Mouse (Mus musculus) megakaryocyte, adult 5-6 weeks (primary cell): ENCODE measurements around the gene Hoxd10. TPM values are rescaled to one million over a fixed set of nuclear protein-coding genes. Genes with fewer than 3 reads are reported as not detected.
A peak's percentile ranks its signal among the peaks of the same experiment; 100 is the strongest.

Experiments
- ATAC-seq: 2 replicates; pipeline ENCODE4 v1.8.0; 2016; ENCODE audit warnings: mild to moderate bottlenecking, inconsistent platforms; ENCODE audit not compliant: poor library complexity, severe bottlenecking
- total RNA-seq, 2 experiments: library from RNA; stranded (forward) in 1 of 2; stranded (reverse) in 1 of 2; fragments of 153-499, 151-499 nt in 1 of 2; fragments of 221-1000, 200-1000 nt in 1 of 2; gene quantifications; 2 replicates each; pipeline versions ENCODE4 v1.2.3 to v1.2.4; 2015 to 2017

Hoxd10 gene
- total RNA-seq, 2 experiments from 2014 or later = not detected

- ATAC-seq = peak; percentile 44
Observed at GRCm38 (mm10) chr2:74679980-74680379, 11.7 kb upstream of the Hoxd10 start.

DNA sequence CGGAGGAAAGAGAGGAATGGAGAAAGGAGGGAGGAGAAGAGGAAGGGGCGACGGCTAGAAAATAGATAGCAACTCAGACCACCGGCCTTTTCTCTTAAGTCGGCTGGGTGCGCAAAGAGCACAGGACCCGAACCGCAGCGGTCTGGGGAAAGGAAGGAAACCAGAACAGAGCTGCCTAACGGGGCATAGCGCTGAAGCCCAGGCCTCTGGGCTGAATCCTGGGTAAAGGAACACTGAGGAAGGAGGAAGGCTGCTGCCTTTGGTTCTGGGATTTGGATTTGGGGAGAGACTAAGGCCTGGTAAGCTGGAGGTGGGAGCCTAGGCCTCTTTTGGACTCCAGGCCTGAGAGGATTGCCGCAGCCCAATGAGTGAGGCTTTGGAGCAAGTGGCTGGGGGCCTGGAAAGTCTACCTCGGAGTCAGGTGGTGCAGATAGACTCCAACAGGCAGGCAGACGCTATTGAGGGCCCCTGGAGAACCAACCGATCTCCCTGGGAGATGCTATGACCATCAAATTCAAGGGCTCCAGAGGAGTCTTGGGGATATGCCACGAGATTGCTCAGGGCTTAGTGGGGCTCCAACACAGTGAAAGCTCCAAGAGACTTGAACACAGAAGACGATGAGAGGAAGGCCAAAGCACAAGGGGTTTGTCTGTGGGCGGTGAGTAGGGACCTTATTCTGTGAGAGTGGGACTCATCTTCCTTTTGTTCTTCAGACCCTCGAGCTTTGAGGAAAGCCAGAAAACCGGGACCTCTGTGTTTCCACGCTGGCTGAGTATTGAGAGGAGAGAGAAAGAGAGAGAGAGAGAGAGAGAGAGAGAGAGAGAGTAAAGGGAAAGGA lies 10.9 kb upstream of the Hoxd10 start:
- no peak for ATAC-seq

- no peak for ATAC-seq
Observed at GRCm38 (mm10) chr2:74681594-74682531, 9.9 kb upstream of the Hoxd10 start.

- no peak for ATAC-seq
Observed at GRCm38 (mm10) chr2:74682796-74683195, 8.9 kb upstream of the Hoxd10 start.

- no peak for ATAC-seq
Observed at GRCm38 (mm10) chr2:74683471-74683951, 8.2 kb upstream of the Hoxd10 start.

DNA sequence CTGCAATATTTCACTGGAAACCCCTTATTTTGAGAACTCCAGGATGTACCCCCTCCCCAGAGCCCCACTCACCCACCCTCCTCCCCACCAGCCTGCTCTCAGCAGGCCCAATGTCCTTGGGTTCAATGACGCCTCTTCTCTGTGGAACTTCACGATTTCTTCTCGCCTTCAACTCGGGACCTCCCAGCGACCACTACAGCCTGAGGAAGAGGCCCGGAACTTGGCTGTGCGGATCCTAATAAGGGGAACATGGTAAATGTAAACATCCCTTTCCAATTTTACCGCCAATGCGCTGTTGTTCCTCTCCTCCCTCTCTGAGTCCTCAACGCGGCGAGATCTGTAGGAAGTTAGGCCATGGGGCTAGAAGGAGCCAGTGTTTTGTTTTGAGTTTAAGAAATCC lies 7.6 kb upstream of the Hoxd10 start:
- ATAC-seq = no peak

GRCm38 (mm10) chr2:74685059-74685603 lies 6.6 kb upstream of the Hoxd10 start:
- ATAC-seq = no peak

DNA sequence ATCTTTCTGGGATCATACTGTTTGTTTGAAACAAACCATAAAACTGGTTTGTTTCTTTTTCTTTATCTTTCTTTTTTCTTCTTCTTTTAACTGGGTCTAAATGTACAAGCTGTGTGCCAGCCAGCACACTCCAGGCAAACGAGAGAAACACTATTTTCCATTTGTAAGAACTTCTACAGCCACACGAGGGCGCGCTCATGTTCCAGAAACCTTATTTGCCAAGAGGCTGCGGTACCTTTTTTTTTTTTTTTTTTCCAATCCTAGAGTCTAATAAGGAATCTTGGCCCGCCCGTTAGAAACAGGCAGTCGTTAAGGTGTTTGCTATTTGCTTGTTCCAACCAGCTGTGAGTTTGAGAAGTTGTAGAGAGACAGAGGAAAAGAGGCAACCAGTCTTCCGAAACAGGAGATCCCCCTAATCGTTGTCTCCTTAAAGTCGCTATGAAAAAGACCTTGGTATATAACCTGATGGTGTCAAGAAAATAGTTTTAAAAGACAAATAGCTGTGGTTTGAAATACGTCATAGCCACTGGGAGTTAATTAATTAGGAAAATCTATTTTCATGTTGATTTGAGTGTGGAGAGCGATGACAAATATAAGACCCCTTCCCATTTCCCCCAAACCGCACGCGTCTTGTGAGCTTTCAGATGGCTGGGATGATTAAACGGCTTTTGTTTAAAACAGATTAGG lies 5.3 kb upstream of the Hoxd10 start:
- ATAC-seq = peak; percentile 54; the same call in 1 of the 2 replicates

DNA sequence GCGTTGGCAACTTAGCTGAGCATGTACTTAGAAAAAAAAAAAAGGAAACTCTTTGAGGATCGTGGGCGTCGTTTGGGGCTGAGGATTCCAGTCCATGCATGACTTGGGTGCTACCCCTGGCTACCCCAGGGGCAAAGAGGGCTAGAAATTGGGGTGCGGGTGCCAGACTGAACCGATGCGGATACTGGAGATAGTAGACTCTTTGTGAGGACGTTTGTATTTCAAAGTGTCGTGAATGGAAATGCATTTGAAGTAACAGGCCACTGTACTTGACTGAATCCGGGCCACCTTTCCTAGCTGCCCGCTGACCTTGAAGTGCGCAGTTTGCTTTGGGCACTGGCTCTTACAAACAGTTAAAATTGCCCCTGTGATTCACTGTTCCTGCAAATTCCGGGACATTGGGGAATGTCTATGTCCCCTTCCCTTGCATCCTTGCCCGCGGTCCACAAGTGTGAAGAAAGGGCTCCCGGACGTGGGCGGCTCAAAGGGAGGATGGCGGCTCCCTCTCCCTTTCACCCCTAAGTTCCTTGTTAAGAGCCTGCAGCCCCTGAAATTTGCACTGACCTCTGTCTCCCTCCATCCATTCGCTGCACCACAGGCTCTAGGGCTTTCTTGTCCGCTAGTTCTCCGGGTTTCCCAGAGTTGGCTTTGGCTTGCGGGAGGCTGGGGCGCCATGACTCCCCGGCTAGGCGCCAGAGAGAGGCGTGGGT lies 4.6 kb upstream of the Hoxd10 start:
- ATAC-seq = no peak

DNA sequence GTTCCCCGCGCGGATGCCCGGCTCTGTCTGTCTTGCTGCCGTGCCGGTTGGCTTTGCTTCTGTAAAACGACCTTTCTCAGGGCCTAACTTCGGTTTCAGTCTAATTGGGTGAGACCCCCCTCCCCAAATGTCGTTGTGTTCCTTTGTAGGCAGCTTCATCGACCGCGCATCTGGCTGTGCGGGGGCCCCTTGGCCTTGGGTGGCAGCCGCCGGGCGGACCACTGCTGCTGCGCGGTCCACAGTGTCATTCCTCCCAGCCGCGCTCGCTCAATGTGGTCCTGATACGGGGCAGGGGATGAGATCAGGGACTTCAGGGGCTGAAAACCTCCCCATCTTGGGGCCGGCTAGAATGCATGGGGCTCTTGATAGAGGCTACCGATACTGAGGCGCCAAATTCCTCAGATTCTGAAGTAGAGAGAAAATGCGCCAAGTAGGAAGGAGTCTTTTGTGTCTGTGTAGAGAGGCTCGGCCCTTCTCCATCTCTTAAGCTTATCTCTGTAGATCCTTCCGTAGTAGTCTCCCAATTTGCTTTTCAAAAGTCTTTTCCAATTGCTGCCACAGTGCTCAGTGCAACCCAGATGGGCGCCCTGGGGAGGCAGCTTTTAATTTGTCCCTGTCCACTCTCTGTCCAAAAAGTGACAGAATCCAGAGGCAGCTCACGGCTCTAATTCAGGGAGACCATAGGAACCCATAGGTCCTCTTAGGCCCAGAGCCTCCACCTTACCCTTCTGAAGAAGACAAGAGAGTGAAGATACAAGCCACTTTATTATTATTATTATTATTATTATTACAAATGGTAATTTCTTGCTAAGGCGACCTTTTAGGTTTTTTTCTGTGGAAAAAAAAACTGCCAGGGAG lies 3.8 kb upstream of the Hoxd10 start:
- ATAC-seq = no peak

DNA sequence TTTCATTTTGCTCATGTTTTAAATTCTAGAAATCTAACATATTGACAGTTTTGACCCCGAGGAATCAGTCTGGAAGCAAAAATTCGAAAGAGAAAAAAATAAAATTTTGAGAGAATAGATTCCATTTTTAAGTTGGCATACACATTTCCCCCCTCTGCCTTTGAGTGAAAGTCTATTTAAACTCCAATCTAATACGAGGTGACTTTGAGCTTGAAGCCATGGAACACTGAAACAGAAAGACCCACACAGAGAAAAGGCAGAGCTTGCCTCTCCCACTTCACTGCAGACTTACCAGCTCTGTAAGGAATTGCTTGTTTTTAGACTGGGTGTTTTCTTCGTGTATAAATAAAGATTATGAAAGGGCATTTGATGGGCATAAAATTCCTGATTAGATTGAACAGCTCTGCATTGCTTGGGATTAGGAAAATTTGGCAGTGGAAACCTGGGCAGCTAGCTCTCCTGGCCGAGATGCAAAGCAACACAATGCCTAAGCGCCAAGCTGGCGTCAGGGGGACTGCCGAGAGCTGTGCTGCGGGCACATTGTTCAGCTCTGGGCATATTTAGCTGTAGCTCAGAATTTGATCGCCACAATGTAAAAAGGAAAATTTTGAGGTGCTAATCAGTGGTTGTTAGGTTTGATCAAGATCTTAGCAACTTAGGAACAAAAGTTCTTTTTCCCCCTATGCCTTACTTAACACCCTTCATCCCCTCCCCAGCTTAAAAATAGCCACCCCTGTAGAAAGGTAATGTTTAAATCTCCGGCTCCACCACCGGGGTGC lies 2.7 kb upstream of the Hoxd10 start:
- ATAC-seq = no peak

DNA sequence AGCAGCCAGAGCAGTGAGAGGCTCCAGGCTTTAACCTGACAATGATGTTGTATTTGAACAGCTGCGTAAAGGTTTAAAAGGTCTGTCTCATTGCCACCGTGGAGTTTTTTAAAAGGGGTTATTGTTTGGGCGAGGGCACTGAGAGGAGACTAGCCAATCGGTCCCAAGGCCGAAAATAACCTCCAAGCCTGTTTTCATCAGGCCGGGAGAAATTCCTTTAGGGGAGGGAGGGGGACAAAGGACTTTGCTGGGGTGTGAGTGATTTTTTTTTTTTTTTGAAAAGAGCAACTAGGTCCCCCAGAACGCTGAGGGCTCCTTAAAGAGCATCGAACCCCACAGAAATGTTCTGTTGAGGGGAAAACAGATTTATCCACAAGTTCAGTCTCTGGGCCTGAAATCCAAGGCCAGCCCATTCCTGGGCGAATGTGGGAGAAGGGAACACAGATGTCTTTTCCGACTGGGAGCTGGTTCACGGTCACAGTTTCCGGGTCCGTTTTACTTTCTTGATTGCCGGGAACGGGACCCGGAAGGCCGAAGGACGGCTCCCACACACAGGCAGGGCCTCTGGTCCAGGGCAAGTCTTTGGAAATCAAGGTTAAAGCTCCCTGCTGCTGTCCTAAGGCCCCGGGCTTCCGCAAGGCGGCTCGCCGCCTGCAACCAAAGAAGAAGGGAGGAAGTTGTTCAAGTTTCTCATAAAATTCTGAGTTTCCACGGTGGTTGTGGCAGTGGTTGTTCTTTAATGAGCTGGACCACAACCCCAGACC lies 2.0 kb upstream of the Hoxd10 start:
- no peak for ATAC-seq

GRCm38 (mm10) chr2:74690338-74690716 lies 1.4 kb upstream of the Hoxd10 start:
- no peak for ATAC-seq

- no peak for ATAC-seq
Observed at GRCm38 (mm10) chr2:74691995-74692807, 477 bp downstream of the Hoxd10 start.

DNA sequence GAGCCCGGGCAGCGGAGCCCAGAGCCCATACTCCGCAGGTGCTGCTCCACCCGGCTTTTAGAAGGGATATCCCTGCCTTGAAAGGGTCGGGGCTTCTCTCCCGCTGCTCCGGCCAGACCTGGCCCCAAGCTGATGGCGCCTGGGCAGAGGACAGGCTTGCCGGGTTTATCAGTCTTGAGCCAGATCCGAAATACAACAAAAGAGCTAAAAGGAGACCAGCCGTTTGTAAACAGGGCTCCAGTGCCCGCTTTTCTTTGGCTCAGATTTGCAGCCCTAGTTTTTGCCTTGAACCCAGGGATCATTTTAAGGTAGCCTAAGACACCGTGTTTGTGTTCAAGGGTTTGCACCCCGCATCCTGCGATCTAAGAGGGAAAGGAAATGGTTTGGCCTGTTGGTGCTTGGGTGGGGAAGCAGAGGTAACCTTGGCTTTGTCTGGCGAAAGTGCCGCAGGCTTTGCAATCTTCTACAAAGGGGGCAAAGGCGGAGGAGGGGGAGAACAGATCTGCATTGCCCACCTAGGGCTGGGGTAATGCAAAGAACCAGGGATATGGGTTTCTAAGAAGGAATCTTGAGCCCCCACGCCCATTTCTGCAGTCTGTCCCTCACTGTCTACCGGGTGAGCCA lies 1.2 kb downstream of the Hoxd10 start:
- no peak for ATAC-seq

DNA sequence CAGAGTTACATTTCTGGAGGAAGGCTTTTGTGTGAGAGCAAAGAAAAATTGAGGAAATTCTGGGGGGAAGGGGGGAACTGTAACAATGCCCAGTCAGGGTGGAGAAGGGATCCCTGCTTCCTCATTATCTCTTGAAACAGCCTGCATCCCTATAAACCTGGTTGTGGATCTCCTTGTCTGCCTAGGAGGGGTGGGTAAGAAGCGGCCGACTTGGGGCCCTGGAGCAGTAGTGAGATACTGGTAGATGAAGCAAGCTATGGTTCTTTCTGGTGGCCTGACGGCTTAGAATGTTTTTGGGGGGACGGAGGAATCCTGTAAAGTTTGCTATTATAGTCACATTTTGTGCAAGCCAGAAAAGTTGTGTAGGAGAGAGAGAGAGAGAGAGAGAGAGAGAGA lies 1.7 kb downstream of the Hoxd10 start:
- no peak for ATAC-seq
